Mouse (Mus musculus): Measurements from ENCODE around the gene Hist3h2ba. TPM values are rescaled to one million over a fixed set of nuclear protein-coding genes. Genes with fewer than 3 reads are reported as not detected.

Hist3h2ba gene
- polyA plus RNA-seq, 1 experiment, result 5.3 TPM

- H3K4me3 ChIP-seq (replicated peaks), result peak within 1 kb of the TSS; percentile 62
- H3K4me1 ChIP-seq, result peaks cover 45% of the 10 kb centered on the region
- TF ChIP-seq FLI1 (IDR thresholded peaks at IDR 0.05; ENCODE audit: low read length) (no peak), GATA1 (IDR thresholded peaks at IDR 0.05; ENCODE audit: borderline replicate concordance, low read length) (no peak)
Observed at GRCm38 (mm10) chr11:58917745-58918366, 30.9 kb upstream of the Hist3h2ba start, which contains the start of gene Btnl10. Btnl10 (plus strand) TSS chr11:58917908.

GRCm38 (mm10) chr11:58918759-58919158 lies 30.0 kb upstream of the Hist3h2ba start:
- H3K4me1 ChIP-seq, result peaks cover 38% of the 10 kb centered on the region
- no peaks in the 10 kb centered on the region for H3K36me3 ChIP-seq (replicated peaks; ENCODE audit: low read length)
- no peak overlapping the region for H3K4me3 ChIP-seq (replicated peaks)
- peaks cover 31% of the 10 kb centered on the region for H3K27me3 ChIP-seq (replicated peaks)
- no peak for TF ChIP-seq FLI1 (IDR thresholded peaks at IDR 0.05; ENCODE audit: low read length)
- no peak for TF ChIP-seq GATA1 (IDR thresholded peaks at IDR 0.05; ENCODE audit: borderline replicate concordance, low read length)
- no peaks in the 10 kb centered on the region for H3K9me3 ChIP-seq

More at GRCm38 (mm10) chr11:58917745-58918366, 30.9 kb upstream of the Hist3h2ba start, which contains the start of gene Btnl10:
- Histone ChIP-seq H3K36me3 (replicated peaks; ENCODE audit: low read length) (no peaks in the 10 kb centered on the region), H3K9me3 (no peaks in the 10 kb centered on the region), H3K27me3 (replicated peaks) (peaks cover 22% of the 10 kb centered on the region)

- TF ChIP-seq GATA1 (IDR thresholded peaks at IDR 0.05; ENCODE audit: borderline replicate concordance, low read length) (no peak), FLI1 (IDR thresholded peaks at IDR 0.05; ENCODE audit: low read length) (no peak)
- H3K36me3 ChIP-seq (replicated peaks; ENCODE audit: low read length), result no peaks in the 10 kb centered on the region
- H3K4me1 ChIP-seq, result peaks cover 25% of the 10 kb centered on the region
- no peaks in the 10 kb centered on the region for H3K9me3 ChIP-seq
- peaks cover 42% of the 10 kb centered on the region for H3K27me3 ChIP-seq (replicated peaks)
- H3K4me3 ChIP-seq (replicated peaks), result no peak overlapping the region
Observed at GRCm38 (mm10) chr11:58922420-58922819, 26.3 kb upstream of the Hist3h2ba start.

GRCm38 (mm10) chr11:58926651-58927050 lies 22.1 kb upstream of the Hist3h2ba start:
- TF ChIP-seq GATA1 (IDR thresholded peaks at IDR 0.05; ENCODE audit: borderline replicate concordance, low read length) (no peak), FLI1 (IDR thresholded peaks at IDR 0.05; ENCODE audit: low read length) (no peak)
- Histone ChIP-seq H3K36me3 (replicated peaks; ENCODE audit: low read length) (peaks cover 10% of the 10 kb centered on the region), H3K4me1 (peaks cover 44% of the 10 kb centered on the region), H3K9me3 (no peaks in the 10 kb centered on the region), H3K27me3 (replicated peaks) (peaks cover 25% of the 10 kb centered on the region), H3K4me3 (replicated peaks) (no peak overlapping the region)

- Histone ChIP-seq H3K4me3 (replicated peaks) (no peak overlapping the region), H3K4me1 (peaks cover 48% of the 10 kb centered on the region), H3K27me3 (replicated peaks) (peaks cover 25% of the 10 kb centered on the region), H3K9me3 (no peaks in the 10 kb centered on the region), H3K36me3 (replicated peaks; ENCODE audit: low read length) (peaks cover 14% of the 10 kb centered on the region)
- TF ChIP-seq GATA1 (IDR thresholded peaks at IDR 0.05; ENCODE audit: borderline replicate concordance, low read length), result no peak
- TF ChIP-seq FLI1 (IDR thresholded peaks at IDR 0.05; ENCODE audit: low read length), result no peak
Observed at GRCm38 (mm10) chr11:58927053-58927452, 21.7 kb upstream of the Hist3h2ba start.

GRCm38 (mm10) chr11:58927790-58928651 lies 20.7 kb upstream of the Hist3h2ba start:
- Histone ChIP-seq H3K27me3 (replicated peaks) (peaks cover 20% of the 10 kb centered on the region), H3K36me3 (replicated peaks; ENCODE audit: low read length) (peaks cover 24% of the 10 kb centered on the region), H3K4me3 (replicated peaks) (peak overlapping the region; percentile 94), H3K9me3 (no peaks in the 10 kb centered on the region), H3K4me1 (peaks cover 53% of the 10 kb centered on the region)
- TF ChIP-seq GATA1 (IDR thresholded peaks at IDR 0.05; ENCODE audit: borderline replicate concordance, low read length), result no peak
- TF ChIP-seq FLI1 (IDR thresholded peaks at IDR 0.05; ENCODE audit: low read length), result no peak

GRCm38 (mm10) chr11:58929055-58929454 lies 19.7 kb upstream of the Hist3h2ba start:
- H3K4me3 ChIP-seq (replicated peaks), result no peak overlapping the region
- peaks cover 53% of the 10 kb centered on the region for H3K4me1 ChIP-seq
- TF ChIP-seq FLI1 (IDR thresholded peaks at IDR 0.05; ENCODE audit: low read length) (no peak), GATA1 (IDR thresholded peaks at IDR 0.05; ENCODE audit: borderline replicate concordance, low read length) (no peak)
- no peaks in the 10 kb centered on the region for H3K9me3 ChIP-seq
- peaks cover 9% of the 10 kb centered on the region for H3K27me3 ChIP-seq (replicated peaks)
- peaks cover 34% of the 10 kb centered on the region for H3K36me3 ChIP-seq (replicated peaks; ENCODE audit: low read length)

- peaks cover 40% of the 10 kb centered on the region for H3K36me3 ChIP-seq (replicated peaks; ENCODE audit: low read length)
- TF ChIP-seq GATA1 (IDR thresholded peaks at IDR 0.05; ENCODE audit: borderline replicate concordance, low read length) (no peak), FLI1 (IDR thresholded peaks at IDR 0.05; ENCODE audit: low read length) (no peak)
- no peak overlapping the region for H3K4me3 ChIP-seq (replicated peaks)
- H3K9me3 ChIP-seq, result no peaks in the 10 kb centered on the region
- H3K27me3 ChIP-seq (replicated peaks), result peaks cover 8% of the 10 kb centered on the region
- peaks cover 53% of the 10 kb centered on the region for H3K4me1 ChIP-seq
Observed at GRCm38 (mm10) chr11:58929641-58930040, 19.1 kb upstream of the Hist3h2ba start.

GRCm38 (mm10) chr11:58930254-58930653 lies 18.5 kb upstream of the Hist3h2ba start:
- H3K4me1 ChIP-seq, result peaks cover 53% of the 10 kb centered on the region
- TF ChIP-seq FLI1 (IDR thresholded peaks at IDR 0.05; ENCODE audit: low read length), result no peak
- TF ChIP-seq GATA1 (IDR thresholded peaks at IDR 0.05; ENCODE audit: borderline replicate concordance, low read length), result no peak
- no peaks in the 10 kb centered on the region for H3K9me3 ChIP-seq
- no peak overlapping the region for H3K4me3 ChIP-seq (replicated peaks)
- H3K27me3 ChIP-seq (replicated peaks), result peaks cover 5% of the 10 kb centered on the region
- H3K36me3 ChIP-seq (replicated peaks; ENCODE audit: low read length), result peaks cover 44% of the 10 kb centered on the region

- peaks cover 61% of the 10 kb centered on the region for H3K4me1 ChIP-seq
- no peaks in the 10 kb centered on the region for H3K9me3 ChIP-seq
- peaks cover 55% of the 10 kb centered on the region for H3K36me3 ChIP-seq (replicated peaks; ENCODE audit: low read length)
- no peaks in the 10 kb centered on the region for H3K27me3 ChIP-seq (replicated peaks)
- TF ChIP-seq GATA1 (IDR thresholded peaks at IDR 0.05; ENCODE audit: borderline replicate concordance, low read length) (no peak), FLI1 (IDR thresholded peaks at IDR 0.05; ENCODE audit: low read length) (no peak)
- no peak overlapping the region for H3K4me3 ChIP-seq (replicated peaks)
Observed at GRCm38 (mm10) chr11:58931576-58931975, 17.1 kb upstream of the Hist3h2ba start.

All from megakaryocyte, embryonic 14.5 days (primary cell).